26 mouse cellular contexts compared by ENCODE assay signal in the genomic region with DNA sequence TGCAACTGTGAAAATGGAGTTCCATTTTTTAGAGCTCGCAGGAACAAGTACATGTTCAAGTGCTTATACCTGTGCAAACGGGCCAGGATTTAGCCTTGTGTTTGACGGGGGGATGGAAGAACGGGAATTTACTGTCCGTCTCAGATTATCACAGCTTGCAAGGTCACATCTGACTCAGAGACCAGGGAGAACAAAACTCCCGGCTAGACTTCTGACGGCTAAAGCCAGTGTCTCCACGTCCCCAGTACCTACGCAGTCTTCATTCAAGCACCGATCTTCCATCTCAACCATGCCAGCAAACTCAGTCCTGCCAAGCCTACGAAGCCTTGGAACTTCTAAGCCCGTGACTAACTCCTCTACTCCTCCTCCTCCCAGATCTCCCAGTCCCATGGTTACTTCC.
DNase-seq lines count a peak whose midpoint lies in the region; ATAC-seq and TF ChIP-seq lines count a peak whose summit lies in the region.
"Had no signal": no experiment of that assay in that cellular context is flagged by ENCODE, and none has a peak within 500 bp of the region (broad histone marks: within the 10 kb centered on the region; RNA-seq: fewer than 3 reads in every experiment).

No protein-coding gene starts in this region.

- no peak for TF ChIP-seq CTCF in midbrain, postnatal 0 days (IDR thresholded peaks at IDR 0.05)

- no peaks in the 10 kb centered on the region for H3K36me3 ChIP-seq in midbrain, embryonic 11.5 days (ENCODE audit: control insufficient read depth, insufficient read depth, low read length)
- no peaks in the 10 kb centered on the region for H3K36me3 ChIP-seq in midbrain, postnatal 0 days (ENCODE audit: insufficient read depth, low read length)
- no peaks in the 10 kb centered on the region for H3K36me3 ChIP-seq in forebrain, embryonic 13.5 days (ENCODE audit: poor library complexity, severe bottlenecking)
- H3K36me3 ChIP-seq: embryonic facial prominence, embryonic 12.5 days; G1E; limb, embryonic 15.5 days had no signal

- H3K4me1 ChIP-seq in midbrain, embryonic 11.5 days (ENCODE audit: control insufficient read depth, insufficient read depth, low read length) = no peaks in the 10 kb centered on the region
- no peaks in the 10 kb centered on the region for H3K4me1 ChIP-seq in midbrain, postnatal 0 days (ENCODE audit: insufficient read depth, low read length)
- H3K4me1 ChIP-seq in forebrain, embryonic 13.5 days = peaks cover 12% of the 10 kb centered on the region
- H3K4me1 ChIP-seq: embryonic facial prominence, embryonic 12.5 days; limb, embryonic 15.5 days had no signal

- no peak overlapping the region for H3K4me3 ChIP-seq in midbrain, embryonic 11.5 days (ENCODE audit: low read depth, low read length)
- H3K4me3 ChIP-seq in midbrain, postnatal 0 days (ENCODE audit: low read depth, low read length) = no peak overlapping the region
- H3K4me3 ChIP-seq in forebrain, embryonic 13.5 days = no peak overlapping the region
- H3K4me3 ChIP-seq: embryonic facial prominence, embryonic 12.5 days; gastrocnemius, adult 2 months; limb, embryonic 15.5 days; megakaryocyte, embryonic 14.5 days had no signal

- no peaks in the 10 kb centered on the region for H3K9me3 ChIP-seq in midbrain, embryonic 11.5 days (ENCODE audit: control insufficient read depth, low read length)
- H3K9me3 ChIP-seq in midbrain, postnatal 0 days (ENCODE audit: low read length) = no peaks in the 10 kb centered on the region
- no peaks in the 10 kb centered on the region for H3K9me3 ChIP-seq in forebrain, embryonic 13.5 days (replicated peaks)
- H3K9me3 ChIP-seq: embryonic facial prominence, embryonic 12.5 days; G1E; limb, embryonic 15.5 days had no signal

- no peaks in the 10 kb centered on the region for H3K27me3 ChIP-seq in midbrain, embryonic 11.5 days (ENCODE audit: control insufficient read depth, insufficient read depth, low read length)
- no peaks in the 10 kb centered on the region for H3K27me3 ChIP-seq in midbrain, postnatal 0 days (ENCODE audit: insufficient read depth, low read length)
- H3K27me3 ChIP-seq in forebrain, embryonic 13.5 days = no peaks in the 10 kb centered on the region
- H3K27me3 ChIP-seq: CH12.LX; embryonic facial prominence, embryonic 12.5 days; limb, embryonic 15.5 days; megakaryocyte, embryonic 14.5 days had no signal

- H3K27ac ChIP-seq in midbrain, embryonic 11.5 days (ENCODE audit: low read depth, low read length) = no peak overlapping the region
- H3K27ac ChIP-seq in midbrain, postnatal 0 days (ENCODE audit: low read depth, low read length) = no peak overlapping the region
- H3K27ac ChIP-seq in forebrain, embryonic 13.5 days = 0 out of 2 replicates have a peak overlapping the region, but pooled peaks have one; percentile 20
- H3K27ac ChIP-seq: embryonic facial prominence, embryonic 12.5 days; gastrocnemius, adult 2 months; hindbrain, postnatal 0 days; limb, embryonic 15.5 days; liver, embryonic 14.5 days had no signal

- 0 out of 2 replicates have a peak, but pooled peaks have one; percentile 3 for ATAC-seq in midbrain, embryonic 11.5 days (ENCODE audit: low FRiP score)
- no peak for ATAC-seq in midbrain, postnatal 0 days (ENCODE audit: low FRiP score)
- no peak for ATAC-seq in forebrain, embryonic 13.5 days
- ATAC-seq: hindbrain, postnatal 0 days; intestine, embryonic 16.5 days; Patski had no signal

- H3K4me2 ChIP-seq in midbrain, embryonic 11.5 days = no peak overlapping the region
- no peak overlapping the region for H3K4me2 ChIP-seq in midbrain, postnatal 0 days (ENCODE audit: low read depth, low read length, poor library complexity, severe bottlenecking)
- no peak overlapping the region for H3K4me2 ChIP-seq in forebrain, embryonic 13.5 days
- H3K4me2 ChIP-seq: embryonic facial prominence, embryonic 12.5 days; heart, embryonic 11.5 days; limb, embryonic 15.5 days; lung, embryonic 14.5 days had no signal

- no peak for DNase-seq in midbrain, embryonic 11.5 days (ENCODE audit: low spot score, missing footprints)
- no peak for DNase-seq in midbrain, postnatal 0 days (ENCODE audit: low spot score)
- peak; percentile 47 for DNase-seq in adrenal gland, postnatal 10 days
- no peak for DNase-seq in cerebellum, adult 11-12 months
- DNase-seq in testis, postnatal 10 days (ENCODE audit: low spot score) = no peak
- DNase-seq in kidney, postnatal 36 days = no peak
- DNase-seq: B cell, adult 2 months; cerebellum, adult 2 months; cerebellum, postnatal 25 days; gastrocnemius, adult 2 months; left cerebral cortex, postnatal 4 days; lung, embryonic 14.5 days; lung, postnatal 36 days; right cerebral cortex, postnatal 14 days; spleen, adult 18-20 months had no signal

- 88% methylated on average over 12 of the region's 12 CpGs for WGBS in midbrain, embryonic 11.5 days
- WGBS in midbrain, postnatal 0 days = 83% methylated on average over 12 of the region's 12 CpGs
- WGBS in forebrain, embryonic 13.5 days = 80% methylated on average over 12 of the region's 12 CpGs

- no peak overlapping the region for H3K9ac ChIP-seq in midbrain, embryonic 11.5 days (ENCODE audit: low read length)
- no peak overlapping the region for H3K9ac ChIP-seq in midbrain, postnatal 0 days (replicated peaks; ENCODE audit: low read length, poor library complexity, severe bottlenecking)
- H3K9ac ChIP-seq in forebrain, embryonic 13.5 days = no peak overlapping the region
- H3K9ac ChIP-seq: embryonic facial prominence, embryonic 12.5 days; limb, embryonic 15.5 days; liver, embryonic 14.5 days; lung, embryonic 14.5 days had no signal
